Mouse (Mus musculus) myocyte (in vitro differentiated cells): ENCODE data around the gene Ski.

Experiments
- POLR2AphosphoS2 ChIP-seq: IDR thresholded peaks from one replicate; pipeline ENCODE4 v1.6.1; 2011; ENCODE audit warnings: low read depth, control low read depth; ENCODE audit not compliant: insufficient read length
- USF1 ChIP-seq: IDR thresholded peaks from one replicate; pipeline ENCODE4 v1.6.1; 2011; ENCODE audit warnings: low read depth, mild to moderate bottlenecking, control low read depth, moderate library complexity

- TF ChIP-seq USF1: no peak
- no peak for TF ChIP-seq POLR2AphosphoS2
Observed at GRCm38 (mm10) chr4:155206498-155206897, 15.9 kb downstream of the Ski start.
